Mouse (Mus musculus): Measurements from ENCODE around the gene Atp10b. TPM values are rescaled to one million over a fixed set of nuclear protein-coding genes. Genes with fewer than 3 reads are reported as not detected.

Gene Atp10b
- total RNA-seq, 2 experiments from 2014 or later: 0.32 to 0.54 TPM

- TF ChIP-seq CTCF (IDR thresholded peaks at IDR 0.05): no peak
- Histone ChIP-seq H3K4me3 (no peak overlapping the region), H3K27ac (no peak overlapping the region)
- DNase-seq (ENCODE audit: extremely low spot score in 1 of 2, low spot score in 2 of 2): no peak
- intact Hi-C loops (cut with DNase I): loop anchor here (5.0 kb wide), 1 partner anchor 143 kb away; no protein-coding TSS in a partner anchor
Measured at GRCm38 (mm10) chr11:43269503-43270255, 120.0 kb downstream of the Atp10b start.

GRCm38 (mm10) chr11:43270256-43270806 is 120.7 kb downstream of the Atp10b start:
- intact Hi-C loops (cut with DNase I): no loop called here
- TF ChIP-seq CTCF (IDR thresholded peaks at IDR 0.05): no peak
- Histone ChIP-seq H3K4me3 (no peak overlapping the region), H3K27ac (no peak overlapping the region)
- DNase-seq (ENCODE audit: extremely low spot score in 1 of 2, low spot score in 2 of 2): peak in 1 of 2 experiments; percentile 12

- no peak for TF ChIP-seq CTCF (IDR thresholded peaks at IDR 0.05)
- DNase-seq (ENCODE audit: extremely low spot score in 1 of 2, low spot score in 2 of 2): no peak
- no peak overlapping the region for H3K27ac ChIP-seq
- H3K4me3 ChIP-seq: no peak overlapping the region
- intact Hi-C loops (cut with DNase I): no loop called here
Measured at GRCm38 (mm10) chr11:43273896-43274295, 124.2 kb downstream of the Atp10b start.

- H3K27ac ChIP-seq: no peak overlapping the region
- intact Hi-C loops (cut with DNase I): no loop called here
- H3K4me3 ChIP-seq: no peak overlapping the region
- TF ChIP-seq CTCF (IDR thresholded peaks at IDR 0.05): no peak
- no peak for DNase-seq (ENCODE audit: extremely low spot score in 1 of 2, low spot score in 2 of 2)
Measured at GRCm38 (mm10) chr11:43297584-43297983, 147.9 kb downstream of the Atp10b start.

GRCm38 (mm10) chr11:43311000-43311399 is 161.3 kb downstream of the Atp10b start:
- no peak overlapping the region for H3K4me3 ChIP-seq
- intact Hi-C loops (cut with DNase I): no loop called here
- no peak for TF ChIP-seq CTCF (IDR thresholded peaks at IDR 0.05)
- H3K27ac ChIP-seq: no peak overlapping the region
- DNase-seq (ENCODE audit: extremely low spot score in 1 of 2, low spot score in 2 of 2): no peak

Other genes starting within 250 kb of the Atp10b start
- gene Gm9972, start 114.1 kb upstream of the Atp10b start, total RNA-seq (2021): not detected

Measured in left cerebral cortex, adult 2 months (tissue).